Mouse (Mus musculus) skeletal muscle tissue, adult 2 months (tissue): Measurements from ENCODE around the gene Gm10663.

ENCODE experiments used
- DNase-seq: peaks from one replicate; pipeline ENCODE4 v3.0.0-alpha.2; 2012; ENCODE audit warnings: low read depth, low spot score

Gene Gm10663

DNA sequence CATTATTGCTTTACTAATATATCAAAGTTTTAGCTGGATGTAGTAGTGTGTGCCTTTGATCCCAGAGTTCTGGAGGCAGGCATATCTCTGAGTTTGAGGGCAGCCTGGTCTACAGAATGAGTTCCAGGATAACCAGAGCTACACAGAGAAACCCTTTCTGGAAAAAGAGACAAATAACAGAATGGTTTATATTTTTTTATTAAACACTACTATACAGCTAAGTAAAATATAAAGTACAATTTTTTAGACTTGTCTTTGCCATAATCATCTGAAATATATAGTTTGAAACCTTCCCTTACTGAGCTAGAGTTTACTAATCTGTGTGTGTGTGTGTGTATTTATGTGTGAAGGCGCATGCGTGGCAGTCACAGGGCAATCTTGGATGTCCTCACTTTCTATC lies at the start of gene Gm10663:
Gm10663 (plus strand) TSS at position 301 of the 400 bp plus-strand sequence.
- no peak for DNase-seq

DNA sequence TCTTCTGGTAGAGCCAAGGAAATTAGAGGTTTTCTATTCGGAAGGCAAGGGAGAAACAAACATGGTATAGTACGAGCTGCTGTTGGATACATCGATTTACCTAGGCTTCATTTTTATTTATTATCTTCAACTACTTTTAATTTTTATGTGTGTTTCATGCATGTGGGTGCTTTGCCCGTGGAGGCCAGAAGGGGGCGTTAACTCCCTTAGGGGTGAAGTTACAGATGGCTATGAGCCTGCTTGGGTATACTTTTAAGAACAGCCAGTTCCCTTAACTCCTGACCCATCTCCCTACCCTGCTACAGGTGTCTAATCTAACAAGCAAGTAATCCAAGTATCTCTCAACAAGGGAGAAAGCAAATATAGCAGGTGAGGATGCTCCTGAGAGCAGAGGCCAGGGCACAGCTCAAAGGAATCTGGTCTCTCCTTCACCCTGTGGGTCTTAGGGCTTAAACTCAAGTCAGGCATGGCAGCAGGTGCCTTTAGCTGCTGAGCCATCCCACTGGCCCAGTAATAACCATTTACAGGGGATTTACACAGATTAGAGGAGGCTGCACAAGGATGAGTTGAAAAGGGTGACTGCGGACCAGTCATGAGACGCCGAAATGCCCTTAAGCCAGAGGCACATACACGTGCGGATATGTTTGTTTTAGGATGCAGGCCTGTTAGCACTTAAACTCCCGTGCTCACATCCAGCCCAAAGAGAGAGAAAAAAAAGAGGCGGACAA lies 45.7 kb upstream of the Gm10663 start:
- DNase-seq = no peak

DNA sequence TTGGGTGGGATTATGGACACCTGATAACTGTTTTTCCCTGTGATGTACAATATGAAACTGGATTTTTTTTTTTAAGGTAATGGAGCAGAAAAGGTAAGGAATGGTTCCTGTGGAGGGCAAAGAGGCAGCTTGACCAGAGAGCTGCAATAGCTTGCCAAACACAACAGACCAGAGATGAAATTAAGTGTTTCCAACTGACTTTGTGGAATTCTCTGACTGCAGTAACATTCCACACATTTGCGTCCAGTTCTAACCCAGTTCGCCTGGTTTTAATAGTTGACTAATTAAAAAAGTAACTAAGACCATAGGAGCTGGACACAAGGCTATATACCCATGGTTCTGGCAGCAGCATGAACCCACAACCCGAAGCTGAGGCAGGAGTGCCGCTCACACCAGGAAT lies 45.1 kb upstream of the Gm10663 start:
- DNase-seq = no peak

DNA sequence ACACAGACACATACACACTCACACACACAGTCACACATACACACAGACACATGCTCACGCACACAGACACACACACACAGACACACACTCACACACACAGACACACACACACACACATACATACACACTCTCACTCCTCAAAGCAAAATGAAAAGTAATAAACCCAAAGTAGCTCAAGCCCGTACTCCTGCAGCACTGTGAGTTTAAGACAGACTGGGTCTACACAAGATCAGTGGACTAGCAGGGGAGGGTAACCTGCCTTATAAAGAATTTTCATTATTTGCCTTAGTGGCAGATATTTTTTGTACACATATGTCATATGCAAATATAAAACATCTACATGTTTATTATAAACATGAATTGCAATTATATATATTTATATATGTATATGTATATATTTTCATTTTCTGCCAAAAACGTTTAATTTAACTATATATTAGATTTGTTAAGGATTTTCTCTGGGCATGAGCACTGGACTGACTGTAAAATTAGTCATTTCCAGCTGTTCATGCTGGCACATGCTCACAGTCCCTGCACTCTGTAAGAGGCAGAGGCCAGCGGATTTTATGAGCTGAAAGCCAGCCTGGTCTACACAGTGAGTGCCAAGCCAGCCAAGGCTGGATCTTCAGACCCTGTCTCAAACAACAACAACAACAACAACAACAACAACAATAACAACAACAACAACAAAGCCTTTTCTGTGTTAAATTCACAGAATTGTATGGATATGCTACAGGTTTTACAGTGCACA lies 43.9 kb upstream of the Gm10663 start:
- no peak for DNase-seq

DNA sequence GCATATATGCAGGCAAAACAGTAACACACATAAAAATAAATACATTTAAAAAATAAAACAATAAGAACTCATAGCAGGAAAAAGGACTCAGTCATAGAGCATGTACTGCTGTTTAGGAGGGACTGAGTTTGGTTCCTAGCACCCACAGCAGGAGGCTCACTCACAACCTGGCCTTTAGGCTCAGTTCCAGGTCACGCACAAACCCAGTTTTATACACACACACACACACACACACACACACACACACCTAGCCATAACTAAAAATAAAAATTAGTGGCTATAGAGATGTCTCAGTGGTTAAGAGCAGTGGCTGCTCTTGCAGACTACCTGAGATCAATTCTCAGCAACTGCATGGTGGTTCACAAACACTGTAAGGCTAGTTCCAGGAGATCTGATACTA lies 42.7 kb upstream of the Gm10663 start:
- no peak for DNase-seq

DNA sequence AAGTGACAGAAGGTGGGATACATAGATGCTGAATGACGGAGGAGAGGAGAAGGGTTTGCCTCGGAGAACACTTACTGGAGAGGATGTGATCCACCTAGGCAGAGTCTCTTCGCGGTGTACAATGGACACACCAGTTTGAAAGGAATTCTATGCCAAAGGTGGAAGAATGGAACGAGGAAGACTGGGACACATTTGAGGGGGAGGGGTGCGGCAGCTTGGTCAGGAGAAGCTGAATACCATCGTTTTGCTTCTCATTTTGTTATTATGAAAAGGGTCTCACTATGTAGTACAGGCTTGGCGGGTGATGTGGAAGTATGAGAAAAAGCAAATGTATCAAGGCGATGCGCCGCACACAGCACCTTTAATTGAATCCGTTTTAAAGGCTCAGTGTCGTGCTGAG lies 41.8 kb upstream of the Gm10663 start:
- no peak for DNase-seq

DNA sequence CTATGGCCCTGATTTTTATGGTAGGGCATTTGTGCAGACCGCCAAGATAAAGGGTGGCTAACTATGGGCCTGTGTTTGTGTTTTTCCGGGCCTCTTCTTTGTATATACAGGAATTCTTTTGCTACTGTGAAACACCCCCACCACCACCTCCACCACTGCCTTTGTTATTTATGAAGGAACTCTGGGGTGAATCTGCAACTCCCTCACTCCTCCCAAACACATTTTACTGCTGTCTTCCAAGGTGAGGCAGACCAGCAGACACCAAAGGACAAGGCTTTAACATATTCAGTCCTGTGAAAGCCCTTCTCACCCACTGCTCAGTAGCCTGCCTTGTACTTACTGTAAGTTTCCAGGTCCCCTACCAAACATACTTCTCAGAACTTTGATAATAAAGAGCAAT lies 40.7 kb upstream of the Gm10663 start:
- DNase-seq = no peak

DNA sequence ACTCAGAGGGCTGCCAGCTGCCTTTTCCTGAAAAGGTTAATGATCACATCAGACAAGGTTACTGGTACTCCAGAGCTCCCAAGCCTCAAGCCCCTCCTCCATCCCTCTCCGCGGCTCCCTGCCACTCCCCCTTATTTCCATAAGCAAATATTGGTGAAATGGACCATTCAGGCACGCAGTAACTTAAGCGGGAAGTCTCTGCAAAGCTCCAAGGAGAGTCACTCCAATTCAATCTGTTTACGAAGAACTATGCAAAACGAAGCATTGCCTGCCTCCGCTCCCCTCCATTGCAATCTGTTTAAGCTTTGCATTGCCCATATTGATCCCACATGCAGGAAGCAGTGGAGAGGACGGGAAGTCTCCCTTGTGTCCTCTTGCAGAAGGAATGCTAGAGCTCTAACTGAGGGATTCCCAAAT lies 37.7 kb upstream of the Gm10663 start, which contains the start of gene Apela:
Apela (minus strand) TSS at position 220 of the 417 bp plus-strand sequence.
- no peak for DNase-seq

DNA sequence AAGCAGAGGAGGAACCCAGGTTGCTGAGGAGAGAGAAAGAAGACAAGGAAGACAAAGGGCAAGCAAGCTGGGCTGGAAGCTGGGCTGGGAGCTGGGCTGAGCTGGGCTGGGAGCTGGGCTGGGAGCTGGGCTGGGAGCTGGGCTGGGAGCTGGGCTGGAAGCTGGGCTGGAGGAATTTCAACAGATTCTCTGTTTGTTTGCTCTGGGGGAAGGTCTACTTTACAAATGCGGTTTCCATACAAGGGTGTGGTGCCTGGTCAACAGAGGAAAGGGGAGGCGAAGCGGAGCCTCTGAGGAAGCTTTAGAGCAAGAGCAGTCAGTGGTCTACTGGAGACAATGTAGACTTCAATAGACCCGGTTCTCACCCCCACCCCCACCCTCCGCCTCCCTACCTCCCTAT lies 28.3 kb upstream of the Gm10663 start:
- no peak for DNase-seq

DNA sequence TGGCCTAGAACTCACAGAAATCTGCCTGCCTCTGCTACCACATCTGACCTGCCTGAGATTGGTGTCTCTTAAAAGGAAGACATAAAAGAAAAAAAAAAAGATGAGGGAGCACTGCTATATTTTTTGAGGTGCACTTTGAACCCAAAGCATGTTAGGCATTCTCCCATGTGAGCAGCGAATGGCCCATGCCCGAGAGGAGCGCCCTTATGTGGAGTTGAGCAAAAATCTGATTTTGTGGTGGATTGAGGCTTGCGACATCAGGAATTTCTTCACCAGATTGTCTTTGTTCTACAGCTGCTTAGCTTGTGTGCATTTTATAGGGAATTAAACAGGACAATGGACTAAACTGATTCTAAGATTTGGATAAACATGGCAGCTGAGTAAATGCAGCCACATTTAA lies 27.6 kb upstream of the Gm10663 start:
- DNase-seq = no peak

DNA sequence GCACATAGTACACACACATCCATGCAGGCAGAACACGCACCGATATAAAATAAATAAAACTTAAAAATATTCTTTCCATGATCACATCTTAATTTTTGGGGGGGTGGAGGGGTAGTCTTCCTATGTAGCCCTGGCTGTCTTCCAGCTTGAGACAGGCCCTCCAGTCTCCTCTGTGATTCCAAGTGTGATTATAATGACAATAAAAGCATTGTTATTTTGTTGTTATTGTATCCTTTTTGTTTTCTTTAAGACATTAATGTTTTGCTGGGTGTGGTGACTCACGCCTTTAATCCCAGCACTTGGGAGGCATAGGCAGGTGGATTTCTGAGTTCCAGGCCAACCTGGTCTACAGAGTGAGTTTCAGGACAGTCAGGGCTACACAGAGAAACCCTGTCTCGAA lies 27.0 kb upstream of the Gm10663 start:
- no peak for DNase-seq

DNA sequence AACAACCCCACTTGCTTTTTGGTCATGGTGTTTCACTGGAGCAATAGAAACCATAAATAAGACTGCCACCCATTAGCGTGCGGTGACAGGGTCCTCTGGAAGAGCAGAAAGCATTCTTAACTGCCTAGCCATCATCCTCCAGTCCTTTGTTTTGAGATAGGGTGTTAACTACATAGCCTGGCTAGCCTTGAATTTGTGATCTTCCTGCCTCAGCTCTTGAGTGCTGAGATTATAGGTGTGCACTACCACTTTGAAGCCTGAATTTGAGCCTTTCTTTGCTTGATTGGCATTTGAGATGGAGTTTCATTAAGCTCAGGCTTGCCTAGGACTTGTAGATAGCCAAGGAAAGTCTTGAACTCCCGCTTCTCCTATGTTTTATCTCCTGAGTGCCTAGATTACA lies 21.3 kb upstream of the Gm10663 start:
- DNase-seq = no peak

DNA sequence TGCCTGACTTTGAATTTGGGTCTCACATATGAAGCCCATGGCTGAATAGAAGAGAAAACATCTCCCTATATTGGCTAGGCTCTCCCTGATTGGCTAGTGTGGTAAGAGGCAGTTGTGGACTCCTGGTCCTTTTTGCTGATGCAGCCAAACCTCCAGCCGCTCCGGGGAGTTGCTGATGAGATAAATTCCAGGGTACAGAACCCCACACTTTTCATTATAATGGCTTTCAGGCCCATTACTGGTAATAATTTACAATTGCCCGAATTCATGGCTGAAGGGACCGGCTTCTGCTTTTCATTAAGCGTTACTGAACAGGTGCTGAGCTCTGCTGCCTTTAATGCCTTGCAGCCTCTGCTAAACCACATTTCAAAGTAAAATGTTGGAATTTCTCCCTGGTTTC lies 20.9 kb upstream of the Gm10663 start:
- no peak for DNase-seq

DNA sequence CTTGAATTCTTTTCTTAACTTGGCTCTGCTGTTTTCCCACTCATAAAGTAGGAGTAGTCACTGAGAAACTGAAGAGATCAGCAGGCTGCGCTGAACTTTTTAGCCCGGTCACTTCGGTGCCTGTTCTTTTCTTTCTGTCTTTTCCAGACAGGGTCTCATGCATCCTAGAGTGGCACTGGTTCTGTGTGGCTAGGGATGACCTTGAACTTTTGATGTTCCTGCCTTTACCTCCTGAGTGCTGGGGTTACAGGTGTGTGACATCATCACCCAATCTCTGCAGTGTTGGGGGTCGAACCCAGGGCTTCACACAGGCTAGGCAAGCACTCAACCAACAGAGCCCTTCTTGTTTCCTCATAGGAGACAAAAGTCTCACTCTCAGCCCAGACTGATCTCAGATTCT lies 18.1 kb upstream of the Gm10663 start:
- DNase-seq = no peak

DNA sequence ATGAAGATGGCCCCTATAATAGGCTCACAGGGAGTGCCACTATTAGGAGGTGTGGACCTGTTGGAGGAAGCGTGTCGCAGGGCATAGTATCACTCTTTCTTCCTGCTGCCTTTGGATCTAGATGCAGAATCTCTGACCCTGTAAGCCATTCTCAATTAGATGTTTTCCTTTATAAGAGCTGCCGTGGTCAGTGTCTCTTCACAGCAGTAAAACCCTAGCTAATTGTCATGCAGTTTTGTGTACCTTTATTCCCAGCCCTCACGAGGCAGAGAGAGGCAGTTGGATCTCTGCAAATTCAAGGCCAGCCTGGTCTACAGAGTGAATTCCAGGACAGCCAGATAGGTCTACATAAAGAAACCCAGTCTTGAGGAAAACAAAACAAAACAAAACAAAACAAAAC lies 12.6 kb upstream of the Gm10663 start:
- DNase-seq = no peak

DNA sequence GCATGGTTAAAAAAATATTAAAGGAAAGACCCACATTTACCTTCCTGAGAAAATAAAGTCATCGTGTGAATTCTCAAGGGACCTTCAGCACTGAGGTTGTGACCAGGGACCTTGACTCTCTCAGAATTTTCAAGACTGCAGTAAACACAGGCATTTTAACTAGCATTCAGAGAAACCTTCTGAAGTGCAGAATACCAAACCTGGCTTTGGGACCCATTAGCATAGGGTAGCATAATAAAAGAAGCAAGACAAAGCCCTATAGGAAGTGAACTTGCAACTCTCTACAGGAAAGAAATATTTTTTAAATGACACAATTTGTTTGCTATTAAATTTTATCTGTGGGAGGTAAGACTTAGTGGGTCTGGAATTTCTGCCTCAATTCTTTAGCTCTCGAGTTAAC lies 10.8 kb upstream of the Gm10663 start:
- DNase-seq = no peak

DNA sequence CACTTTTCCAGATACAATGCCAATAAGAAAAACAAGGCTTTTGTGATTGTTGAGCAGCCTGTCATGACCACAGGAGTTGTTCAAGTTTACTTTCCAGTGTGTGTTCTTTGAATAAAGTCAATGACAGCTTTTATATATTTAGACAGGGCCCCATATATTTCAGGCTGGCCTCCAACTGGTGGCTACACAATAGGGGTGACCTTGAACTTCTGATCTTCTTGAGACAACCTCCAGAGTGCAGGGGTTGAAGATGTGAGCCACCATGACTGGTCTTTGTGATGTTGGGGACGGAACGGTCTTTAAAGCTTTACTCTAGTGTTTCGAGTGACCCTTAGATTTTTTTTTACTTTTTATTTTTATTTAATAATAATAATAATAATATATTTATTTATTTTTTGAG lies 9.2 kb upstream of the Gm10663 start:
- no peak for DNase-seq

DNA sequence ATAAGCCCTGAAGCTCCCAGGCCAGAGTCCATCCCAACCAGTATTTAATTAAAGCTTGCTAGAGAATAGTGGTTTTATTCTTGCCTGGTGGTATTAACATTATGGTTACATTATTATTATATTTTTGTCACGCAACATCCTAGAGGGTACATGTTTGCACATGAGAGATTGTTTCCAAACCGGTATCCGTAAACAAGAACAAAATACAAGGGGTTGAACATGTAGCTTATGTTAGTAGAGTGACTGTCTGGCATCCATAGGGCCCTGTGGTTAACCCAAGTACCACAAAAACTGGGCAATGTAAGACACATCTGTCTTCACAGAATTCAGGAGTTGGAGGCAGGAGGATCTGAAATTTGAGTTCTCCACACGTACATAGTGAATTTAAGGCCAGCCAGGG lies 7.8 kb upstream of the Gm10663 start:
- DNase-seq = no peak

DNA sequence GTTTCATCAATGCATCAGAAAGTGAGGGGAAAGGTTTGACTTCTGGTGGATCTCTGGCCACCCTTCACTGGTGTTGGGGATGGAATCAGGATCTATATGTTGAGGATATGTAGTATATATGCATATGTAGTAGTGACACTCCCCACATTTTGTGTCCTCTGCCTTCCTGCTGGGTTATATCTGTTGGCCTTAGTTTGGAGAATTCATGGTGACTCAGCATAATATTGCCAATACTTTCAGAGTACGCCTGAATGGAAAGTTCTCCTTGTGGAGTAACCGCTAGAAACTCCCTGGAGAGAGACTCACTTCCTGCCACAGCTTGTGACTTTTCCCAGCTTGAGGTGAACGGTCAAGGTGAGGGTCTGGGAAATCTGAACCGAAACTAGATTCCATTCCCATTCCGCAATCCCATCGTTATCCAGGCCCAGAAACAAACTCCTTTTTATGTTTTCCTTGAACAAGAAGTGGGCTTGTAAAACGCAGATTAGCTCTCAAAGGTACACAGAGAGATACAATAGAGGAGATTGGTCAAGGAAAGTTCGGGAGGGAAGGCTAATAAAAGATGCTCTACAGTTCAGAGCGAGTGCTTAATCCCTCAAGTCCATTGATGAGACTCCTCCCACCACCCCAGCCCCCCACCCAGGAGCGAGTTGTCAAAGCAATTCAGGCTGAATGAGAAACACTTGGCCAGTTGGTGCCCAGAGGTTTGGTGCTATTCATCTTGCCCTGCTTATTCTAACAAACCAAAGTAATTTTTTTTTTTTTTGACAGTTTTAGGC lies 7.0 kb upstream of the Gm10663 start:
- no peak for DNase-seq

DNA sequence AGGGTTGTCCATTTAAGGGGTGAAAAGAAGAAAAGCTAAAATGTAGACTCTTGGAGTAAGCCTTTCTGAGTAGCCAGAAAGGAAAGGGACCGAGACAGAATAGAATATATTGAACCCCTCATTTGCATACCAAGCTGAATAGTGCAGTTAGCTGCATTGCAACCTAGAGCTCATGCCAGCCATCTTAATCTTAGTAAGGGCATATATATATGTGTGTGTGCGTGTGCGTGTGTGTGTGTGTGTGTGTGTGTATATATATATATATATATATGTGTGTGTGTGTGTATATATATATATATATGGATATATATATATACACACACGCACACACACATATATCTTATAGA lies 6.4 kb upstream of the Gm10663 start:
- DNase-seq = no peak

DNA sequence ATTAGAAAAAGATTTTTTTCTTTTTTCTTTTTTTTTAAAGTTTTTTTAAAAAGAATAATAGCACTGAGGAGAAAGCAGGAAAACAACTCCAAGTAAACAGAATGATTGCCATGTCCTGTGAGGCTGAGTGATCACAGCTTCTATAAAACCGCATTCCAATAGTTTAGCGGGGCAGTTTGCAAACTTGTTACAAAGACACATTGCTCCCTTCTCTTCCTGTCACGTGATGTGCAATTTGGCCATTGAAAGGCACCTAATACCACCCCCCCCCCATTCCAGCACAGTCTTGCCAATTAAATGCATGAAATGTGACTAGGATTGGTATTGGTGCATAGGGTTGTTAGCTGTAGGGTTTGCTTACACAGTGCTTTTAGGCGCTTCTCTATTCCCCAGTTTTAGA lies 3.8 kb upstream of the Gm10663 start:
- no peak for DNase-seq

DNA sequence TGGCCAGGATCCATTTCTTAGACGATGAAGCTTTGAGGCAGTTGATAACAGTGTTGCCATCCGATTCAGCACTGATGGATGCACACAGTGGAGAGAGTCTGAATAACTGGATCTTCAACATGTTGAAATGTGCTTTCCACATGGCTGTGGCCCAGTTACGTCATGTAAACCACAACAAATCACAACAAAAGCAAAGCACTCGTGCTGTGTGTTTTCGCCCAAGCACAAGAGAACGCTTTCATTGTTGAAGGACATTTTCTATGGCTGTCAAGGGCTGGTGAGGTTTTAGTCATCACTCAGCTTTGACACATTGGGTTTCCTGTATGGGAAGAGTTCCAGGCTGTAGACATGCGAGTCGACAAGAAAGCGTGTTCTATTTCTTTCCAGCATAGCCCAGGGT lies 5.9 kb downstream of the Gm10663 start:
- DNase-seq = no peak

DNA sequence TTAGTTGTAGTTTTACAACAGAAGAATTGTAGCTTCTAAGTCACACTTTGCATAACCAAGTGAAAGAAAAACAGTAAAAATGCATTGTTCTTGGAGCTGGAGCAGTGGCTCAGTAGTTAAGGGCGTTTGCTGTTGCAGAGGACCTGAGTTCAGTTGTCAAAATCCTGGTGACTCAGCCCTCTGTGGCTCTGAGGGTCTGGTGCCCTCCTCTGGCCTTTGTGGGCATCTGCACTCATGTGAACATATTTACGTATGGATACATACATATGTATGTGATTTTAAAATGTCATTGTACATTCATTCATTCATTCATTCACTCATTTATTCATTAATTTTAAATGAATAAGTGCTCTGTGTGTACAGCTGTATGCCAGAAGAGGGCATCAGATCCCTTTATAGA lies 10.8 kb downstream of the Gm10663 start:
- no peak for DNase-seq
